Mouse (Mus musculus) adrenal gland, postnatal 4 days (tissue): ENCODE results near the gene Polr3g. TPM values are rescaled to one million over a fixed set of nuclear protein-coding genes. Genes with fewer than 3 reads are reported as not detected.
"Not testable (repeated sequence)": the region's sequence is repeated elsewhere in the genome, so short reads cannot be mapped to it uniquely, and the experiment has no call there.

Source experiments
- DNase-seq, 2 experiments: peaks; one replicate each; pipeline ENCODE4 v3.0.0; 2021 to 2022; ENCODE audit warnings: low spot score in 2 of 2, mixed read lengths in 2 of 2
- total RNA-seq, 2 experiments: library from RNA; stranded (reverse); gene quantifications; 2 replicates each; pipeline ENCODE4 v1.2.3; 2021

Polr3g gene
- total RNA-seq, 2 experiments from 2014 or later: 5.6 to 9.1 TPM

- DNase-seq: peak; percentile 32 to 41
Observed at GRCm38 (mm10) chr13:81632720-81633415, 77.9 kb downstream of the Polr3g start, which contains the start of gene Adgrv1. Gene Adgrv1, minus strand, starts transcription at chr13:81633154.

- DNase-seq: no peak
Observed at GRCm38 (mm10) chr13:81630566-81630965, 80.2 kb downstream of the Polr3g start.

GRCm38 (mm10) chr13:81629395-81629794 is 81.4 kb downstream of the Polr3g start:
- DNase-seq: no peak

- DNase-seq: no peak
Observed at GRCm38 (mm10) chr13:81628631-81629190, 82.1 kb downstream of the Polr3g start.

- not testable (repeated sequence) for DNase-seq
Observed at GRCm38 (mm10) chr13:81627861-81628260, 83.0 kb downstream of the Polr3g start.

Other genes with a start within 250 kb of the Polr3g start
- gene Adgrv1, start 77.9 kb downstream of the Polr3g start, total RNA-seq: 1 to 10 TPM; 2.1 to 3.2 TPM
- 10 to 100 TPM; 23.6 to 24.9 TPM for gene Lysmd3, start 53.4 kb downstream of the Polr3g start, total RNA-seq
- gene Mblac2, start 328 bp upstream of the Polr3g start, total RNA-seq: 10 to 100 TPM in 1 of 2 experiments, 1 to 10 TPM in 1; 9.7 to 10.4 TPM
- 100 to 1,000 TPM; 175 to 177 TPM for gene Cetn3, start 72.1 kb upstream of the Polr3g start, total RNA-seq